Mouse (Mus musculus): ENCODE results near the gene Panx3. TPM values are rescaled to one million over a fixed set of nuclear protein-coding genes. Genes with fewer than 3 reads are reported as not detected.

Gene Panx3
- 0.14 and 0.43 TPM in 2 replicates for polyA plus RNA-seq (2015; fragmentation: Nextera tagmentation; extraction: Ambion mirVana)

- WGBS, result 70% methylated on average over 6 of the region's 6 CpGs
- Histone ChIP-seq H3K4me2 (ENCODE audit: low read length) (no peak within 1 kb of the TSS), H3K4me3 (ENCODE audit: low read depth, low read length) (no peak within 1 kb of the TSS), H3K9me3 (replicated peaks; ENCODE audit: control insufficient read depth, low read length, poor library complexity, severe bottlenecking) (no peaks in the 10 kb centered on the region; the same call in 1 of the 2 replicates), H3K36me3 (ENCODE audit: control insufficient read depth, insufficient read depth, low read length) (no peaks in the 10 kb centered on the region), H3K27ac (ENCODE audit: low read length) (no peak within 1 kb of the TSS), H3K27me3 (ENCODE audit: control insufficient read depth, insufficient read depth, low read depth, low read length) (no peaks in the 10 kb centered on the region), H3K9ac (ENCODE audit: low read depth, low read length) (no peak within 1 kb of the TSS), H3K4me1 (ENCODE audit: control insufficient read depth, insufficient read depth, low read length) (no peaks in the 10 kb centered on the region)
- no peak for ATAC-seq
Measured at GRCm38 (mm10) chr9:37669115-37669514, at the start of gene Panx3. Panx3 (minus strand) TSS chr9:37669235.

DNA sequence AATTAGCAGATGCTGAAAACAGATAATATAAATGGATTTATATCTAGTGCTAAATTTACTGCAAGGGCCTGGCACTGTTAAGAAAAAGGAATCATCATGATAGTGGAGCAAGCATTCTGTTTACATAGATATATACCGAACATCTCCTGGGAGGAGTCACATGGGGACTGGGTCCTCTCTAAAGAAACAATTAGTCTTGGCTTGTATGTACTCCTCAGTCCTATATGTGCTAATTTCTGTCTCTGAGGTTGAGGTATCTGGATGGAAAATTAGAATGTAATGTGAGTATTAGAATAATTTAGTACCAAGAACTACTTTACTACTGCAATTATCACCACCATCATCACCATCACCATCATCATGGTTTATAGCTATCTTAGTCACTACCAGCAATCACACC, 47.1 kb upstream of the Panx3 start, which contains the start of gene Olfr160:
TSS of gene Olfr160 (minus strand) at position 101 of the 400 bp plus-strand sequence.
- no peak within 1 kb of the TSS for H3K4me3 ChIP-seq (ENCODE audit: low read depth, low read length)
- H3K27me3 ChIP-seq (ENCODE audit: control insufficient read depth, insufficient read depth, low read depth, low read length), result no peaks in the 10 kb centered on the region
- no peaks in the 10 kb centered on the region for H3K36me3 ChIP-seq (ENCODE audit: control insufficient read depth, insufficient read depth, low read length)
- 95% methylated on average over 1 of the region's 1 CpGs for WGBS
- no peak within 1 kb of the TSS for H3K9ac ChIP-seq (ENCODE audit: low read depth, low read length)
- no peak for ATAC-seq
- no peaks in the 10 kb centered on the region for H3K4me1 ChIP-seq (ENCODE audit: control insufficient read depth, insufficient read depth, low read length)
- H3K27ac ChIP-seq (ENCODE audit: low read length), result no peak within 1 kb of the TSS
- H3K4me2 ChIP-seq (ENCODE audit: low read length), result no peak within 1 kb of the TSS
- H3K9me3 ChIP-seq (replicated peaks; ENCODE audit: control insufficient read depth, low read length, poor library complexity, severe bottlenecking), result no peaks in the 10 kb centered on the region

- no peaks in the 10 kb centered on the region for H3K9me3 ChIP-seq (replicated peaks; ENCODE audit: control insufficient read depth, low read length, poor library complexity, severe bottlenecking)
- no peak overlapping the region for H3K27ac ChIP-seq (ENCODE audit: low read length)
- H3K4me3 ChIP-seq (ENCODE audit: low read depth, low read length), result no peak overlapping the region
- no peak overlapping the region for H3K4me2 ChIP-seq (ENCODE audit: low read length)
- peaks cover 3% of the 10 kb centered on the region; the same call in 1 of the 2 replicates for H3K4me1 ChIP-seq (ENCODE audit: control insufficient read depth, insufficient read depth, low read length)
- peak; percentile 66 for ATAC-seq
- H3K27me3 ChIP-seq (ENCODE audit: control insufficient read depth, insufficient read depth, low read depth, low read length), result no peaks in the 10 kb centered on the region
- 11% methylated on average over 5 of the region's 5 CpGs for WGBS
- H3K36me3 ChIP-seq (ENCODE audit: control insufficient read depth, insufficient read depth, low read length), result no peaks in the 10 kb centered on the region
- H3K9ac ChIP-seq (ENCODE audit: low read depth, low read length), result no peak overlapping the region
Measured at GRCm38 (mm10) chr9:37689970-37690686, 21.1 kb upstream of the Panx3 start.

DNA sequence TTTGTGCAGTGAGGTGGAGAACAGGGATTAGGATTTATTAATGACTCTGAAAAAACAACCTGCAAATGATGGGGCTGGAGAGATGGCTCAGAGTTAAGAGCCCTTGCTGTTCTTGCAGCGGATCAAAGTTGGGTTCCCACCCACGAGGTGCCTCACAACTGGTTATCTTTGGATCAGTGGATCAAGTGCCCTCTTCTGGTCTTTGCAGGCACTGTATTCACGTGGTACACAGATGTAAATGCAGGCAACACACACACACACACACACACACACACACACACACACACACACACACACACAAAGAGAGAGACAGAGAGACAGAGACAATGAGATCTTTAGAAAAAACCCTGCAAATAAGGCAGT, 18.9 kb upstream of the Panx3 start:
- no peak overlapping the region for H3K4me2 ChIP-seq (ENCODE audit: low read length)
- H3K27ac ChIP-seq (ENCODE audit: low read length), result peak overlapping the region; percentile 55
- no peak overlapping the region for H3K9ac ChIP-seq (ENCODE audit: low read depth, low read length)
- H3K4me3 ChIP-seq (ENCODE audit: low read depth, low read length), result no peak overlapping the region
- 36% methylated on average over 3 of the region's 3 CpGs for WGBS
- peaks cover 3% of the 10 kb centered on the region; the same call in 1 of the 2 replicates for H3K4me1 ChIP-seq (ENCODE audit: control insufficient read depth, insufficient read depth, low read length)
- H3K9me3 ChIP-seq (replicated peaks; ENCODE audit: control insufficient read depth, low read length, poor library complexity, severe bottlenecking), result no peaks in the 10 kb centered on the region
- no peaks in the 10 kb centered on the region for H3K36me3 ChIP-seq (ENCODE audit: control insufficient read depth, insufficient read depth, low read length)
- ATAC-seq, result peak; percentile 76
- H3K27me3 ChIP-seq (ENCODE audit: control insufficient read depth, insufficient read depth, low read depth, low read length), result no peaks in the 10 kb centered on the region

- H3K4me1 ChIP-seq (ENCODE audit: control insufficient read depth, insufficient read depth, low read length), result peaks cover 3% of the 10 kb centered on the region; the same call in 1 of the 2 replicates
- H3K4me3 ChIP-seq (ENCODE audit: low read depth, low read length), result no peak overlapping the region
- no peak overlapping the region for H3K4me2 ChIP-seq (ENCODE audit: low read length)
- H3K9me3 ChIP-seq (replicated peaks; ENCODE audit: control insufficient read depth, low read length, poor library complexity, severe bottlenecking), result no peaks in the 10 kb centered on the region
- H3K36me3 ChIP-seq (ENCODE audit: control insufficient read depth, insufficient read depth, low read length), result no peaks in the 10 kb centered on the region
- WGBS, result 46% methylated on average over 3 of the region's 3 CpGs
- H3K27ac ChIP-seq (ENCODE audit: low read length), result peak overlapping the region; percentile 55
- no peak overlapping the region for H3K9ac ChIP-seq (ENCODE audit: low read depth, low read length)
- no peaks in the 10 kb centered on the region for H3K27me3 ChIP-seq (ENCODE audit: control insufficient read depth, insufficient read depth, low read depth, low read length)
- peak; percentile 88 for ATAC-seq
Measured at GRCm38 (mm10) chr9:37687288-37687940, 18.4 kb upstream of the Panx3 start.

- no peak overlapping the region for H3K4me3 ChIP-seq (ENCODE audit: low read depth, low read length)
- WGBS, result 93% methylated on average over 1 of the region's 1 CpGs
- no peaks in the 10 kb centered on the region for H3K4me1 ChIP-seq (ENCODE audit: control insufficient read depth, insufficient read depth, low read length)
- no peak for ATAC-seq
- no peaks in the 10 kb centered on the region for H3K27me3 ChIP-seq (ENCODE audit: control insufficient read depth, insufficient read depth, low read depth, low read length)
- no peak overlapping the region for H3K27ac ChIP-seq (ENCODE audit: low read length)
- H3K36me3 ChIP-seq (ENCODE audit: control insufficient read depth, insufficient read depth, low read length), result no peaks in the 10 kb centered on the region
- no peak overlapping the region for H3K4me2 ChIP-seq (ENCODE audit: low read length)
- no peaks in the 10 kb centered on the region for H3K9me3 ChIP-seq (replicated peaks; ENCODE audit: control insufficient read depth, low read length, poor library complexity, severe bottlenecking)
- no peak overlapping the region for H3K9ac ChIP-seq (ENCODE audit: low read depth, low read length)
Measured at GRCm38 (mm10) chr9:37681123-37681522, 12.1 kb upstream of the Panx3 start.

DNA sequence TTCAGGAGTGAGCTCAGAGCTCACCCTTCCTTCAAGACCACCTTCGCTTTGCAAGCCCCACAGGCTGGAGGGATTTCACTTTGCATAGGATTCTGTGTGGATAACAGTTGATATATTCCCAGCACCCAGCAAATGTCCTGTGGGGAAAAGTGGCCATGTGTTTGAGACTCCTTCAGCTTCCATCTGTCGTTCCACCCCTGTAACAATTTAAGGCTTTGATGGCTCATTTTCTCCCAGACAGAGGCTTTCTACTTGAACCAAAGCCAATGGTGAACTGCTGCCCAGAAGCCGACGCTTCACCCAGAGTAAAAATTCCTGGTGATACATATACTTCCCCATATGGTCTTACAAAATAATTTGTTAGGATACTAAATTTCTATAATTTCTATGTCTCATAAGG, 6.3 kb upstream of the Panx3 start:
- ATAC-seq, result no peak
- Histone ChIP-seq H3K9ac (ENCODE audit: low read depth, low read length) (no peak overlapping the region), H3K4me2 (ENCODE audit: low read length) (no peak overlapping the region), H3K4me3 (ENCODE audit: low read depth, low read length) (no peak overlapping the region), H3K27me3 (ENCODE audit: control insufficient read depth, insufficient read depth, low read depth, low read length) (no peaks in the 10 kb centered on the region), H3K36me3 (ENCODE audit: control insufficient read depth, insufficient read depth, low read length) (no peaks in the 10 kb centered on the region), H3K27ac (ENCODE audit: low read length) (no peak overlapping the region), H3K4me1 (ENCODE audit: control insufficient read depth, insufficient read depth, low read length) (no peaks in the 10 kb centered on the region), H3K9me3 (replicated peaks; ENCODE audit: control insufficient read depth, low read length, poor library complexity, severe bottlenecking) (no peaks in the 10 kb centered on the region; the same call in 1 of the 2 replicates)
- 86% methylated on average over 4 of the region's 4 CpGs for WGBS

GRCm38 (mm10) chr9:37670261-37670660, 1.2 kb upstream of the Panx3 start:
- H3K4me1 ChIP-seq (ENCODE audit: control insufficient read depth, insufficient read depth, low read length), result no peaks in the 10 kb centered on the region
- H3K36me3 ChIP-seq (ENCODE audit: control insufficient read depth, insufficient read depth, low read length), result no peaks in the 10 kb centered on the region
- H3K9ac ChIP-seq (ENCODE audit: low read depth, low read length), result no peak overlapping the region
- H3K27me3 ChIP-seq (ENCODE audit: control insufficient read depth, insufficient read depth, low read depth, low read length), result no peaks in the 10 kb centered on the region
- no peak overlapping the region for H3K4me2 ChIP-seq (ENCODE audit: low read length)
- no peak overlapping the region for H3K4me3 ChIP-seq (ENCODE audit: low read depth, low read length)
- no peak for ATAC-seq
- no peak overlapping the region for H3K27ac ChIP-seq (ENCODE audit: low read length)
- WGBS, result 84% methylated on average over 3 of the region's 3 CpGs
- H3K9me3 ChIP-seq (replicated peaks; ENCODE audit: control insufficient read depth, low read length, poor library complexity, severe bottlenecking), result no peaks in the 10 kb centered on the region; the same call in 1 of the 2 replicates

DNA sequence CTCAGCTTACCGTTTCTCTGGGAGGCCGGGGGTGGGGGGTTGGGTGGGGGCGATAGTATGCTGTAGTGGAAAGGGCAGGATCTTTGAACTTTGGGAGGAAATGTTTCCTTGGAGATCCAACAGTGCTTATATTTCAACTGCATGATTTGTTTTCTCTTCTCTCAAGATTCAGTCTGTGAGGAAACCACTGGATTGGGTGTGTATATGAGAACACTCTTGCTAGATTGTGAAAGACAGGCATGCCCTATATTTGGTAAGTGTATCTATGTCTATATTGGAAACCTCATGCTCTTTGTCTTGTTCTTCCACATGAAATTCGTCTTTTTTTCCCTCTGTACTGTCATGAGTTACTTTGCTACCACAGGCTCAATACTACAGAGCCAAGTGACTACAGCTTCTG, 643 bp upstream of the Panx3 start:
- no peak overlapping the region for H3K4me3 ChIP-seq (ENCODE audit: low read depth, low read length)
- whole genome bisulfite sequencing, result 73% methylated on average over 4 of the region's 4 CpGs
- H3K4me1 ChIP-seq (ENCODE audit: control insufficient read depth, insufficient read depth, low read length), result no peaks in the 10 kb centered on the region
- H3K9me3 ChIP-seq (replicated peaks; ENCODE audit: control insufficient read depth, low read length, poor library complexity, severe bottlenecking), result no peaks in the 10 kb centered on the region; the same call in 1 of the 2 replicates
- H3K27me3 ChIP-seq (ENCODE audit: control insufficient read depth, insufficient read depth, low read depth, low read length), result no peaks in the 10 kb centered on the region
- H3K9ac ChIP-seq (ENCODE audit: low read depth, low read length), result no peak overlapping the region
- H3K27ac ChIP-seq (ENCODE audit: low read length), result no peak overlapping the region
- H3K4me2 ChIP-seq (ENCODE audit: low read length), result no peak overlapping the region
- ATAC-seq, result no peak
- H3K36me3 ChIP-seq (ENCODE audit: control insufficient read depth, insufficient read depth, low read length), result no peaks in the 10 kb centered on the region
